Mouse (Mus musculus) forebrain, embryonic 11.5 days (tissue): ENCODE results near the gene Rxra. TPM values are rescaled to one million over a fixed set of nuclear protein-coding genes. Genes with fewer than 3 reads are reported as not detected.

ENCODE experiments used
- ATAC-seq: fragments of 200-750 bp; cut with Nextera tagmentation; replicated peaks from 2 replicates; pipeline ENCODE4 v1.8.0; 2017; ENCODE audit warnings: moderate TSS enrichment; ENCODE audit not compliant: low FRiP score
- DNase-seq: peaks from one replicate; pipeline ENCODE4 v3.0.0-alpha.2; 2017; ENCODE audit warnings: low spot score
- H3K27ac ChIP-seq: fragments of 300-500 bp; sonication (generic); 2 replicates; pipeline ENCODE4 v1.5.1; 2014; ENCODE audit warnings: low read depth, low read length
- H3K27me3 ChIP-seq: fragments of 300-500 bp; sonication (generic); 2 replicates; pipeline ENCODE4 v1.6.1; 2014; ENCODE audit warnings: mild to moderate bottlenecking, low read length, mixed read lengths; ENCODE audit not compliant: control insufficient read depth, insufficient read depth
- H3K36me3 ChIP-seq: fragments of 300-500 bp; sonication (generic); 2 replicates; pipeline ENCODE4 v1.6.1; 2014; ENCODE audit warnings: mild to moderate bottlenecking, low read length, moderate library complexity, mixed read lengths; ENCODE audit not compliant: control insufficient read depth, insufficient read depth
- H3K4me1 ChIP-seq: fragments of 300-500 bp; sonication (generic); replicated peaks from 2 replicates; pipeline ENCODE4 v1.6.1; 2014; ENCODE audit warnings: low read length, mixed read lengths; ENCODE audit not compliant: control insufficient read depth, insufficient read depth
- H3K4me2 ChIP-seq: fragments of 300-500 bp; sonication (generic); 2 replicates; pipeline ENCODE4 v1.6.1; 2014; ENCODE audit warnings: low read depth, mild to moderate bottlenecking, low read length, moderate library complexity, mixed read lengths; ENCODE audit not compliant: severe bottlenecking
- H3K4me3 ChIP-seq: fragments of 300-500 bp; sonication (generic); 2 replicates; pipeline ENCODE4 v1.5.1; 2014; ENCODE audit warnings: low read depth, low read length
- H3K9ac ChIP-seq: fragments of 300-500 bp; sonication (generic); 2 replicates; pipeline ENCODE4 v1.6.1; 2014; ENCODE audit warnings: low read length
- H3K9me3 ChIP-seq: fragments of 300-500 bp; sonication (generic); 2 replicates; pipeline ENCODE4 v1.6.1; 2016; ENCODE audit warnings: low read length, mixed read lengths; ENCODE audit not compliant: control insufficient read depth
- WGBS: fragments of 180-500 bp; shearing (Covaris S2); extraction: QIAGEN DNeasy Blood & Tissue Kit; methylation state at CpG from one replicate; pipeline ENCODE4 v1.1.7; 2014; 5-methylcytosine and 5-hydroxymethylcytosine counted together
- polyA plus RNA-seq: library from polyadenylated mRNA; unstranded; fragments of >200 nt; fragmentation: Nextera tagmentation; extraction: Ambion mirVana; gene quantifications from 2 replicates; pipeline ENCODE4 v1.2.1, GENCODE M21; 2014

Gene Rxra
- polyA plus RNA-seq, 1 experiment from 2014 or later, result 6.5 TPM

DNA sequence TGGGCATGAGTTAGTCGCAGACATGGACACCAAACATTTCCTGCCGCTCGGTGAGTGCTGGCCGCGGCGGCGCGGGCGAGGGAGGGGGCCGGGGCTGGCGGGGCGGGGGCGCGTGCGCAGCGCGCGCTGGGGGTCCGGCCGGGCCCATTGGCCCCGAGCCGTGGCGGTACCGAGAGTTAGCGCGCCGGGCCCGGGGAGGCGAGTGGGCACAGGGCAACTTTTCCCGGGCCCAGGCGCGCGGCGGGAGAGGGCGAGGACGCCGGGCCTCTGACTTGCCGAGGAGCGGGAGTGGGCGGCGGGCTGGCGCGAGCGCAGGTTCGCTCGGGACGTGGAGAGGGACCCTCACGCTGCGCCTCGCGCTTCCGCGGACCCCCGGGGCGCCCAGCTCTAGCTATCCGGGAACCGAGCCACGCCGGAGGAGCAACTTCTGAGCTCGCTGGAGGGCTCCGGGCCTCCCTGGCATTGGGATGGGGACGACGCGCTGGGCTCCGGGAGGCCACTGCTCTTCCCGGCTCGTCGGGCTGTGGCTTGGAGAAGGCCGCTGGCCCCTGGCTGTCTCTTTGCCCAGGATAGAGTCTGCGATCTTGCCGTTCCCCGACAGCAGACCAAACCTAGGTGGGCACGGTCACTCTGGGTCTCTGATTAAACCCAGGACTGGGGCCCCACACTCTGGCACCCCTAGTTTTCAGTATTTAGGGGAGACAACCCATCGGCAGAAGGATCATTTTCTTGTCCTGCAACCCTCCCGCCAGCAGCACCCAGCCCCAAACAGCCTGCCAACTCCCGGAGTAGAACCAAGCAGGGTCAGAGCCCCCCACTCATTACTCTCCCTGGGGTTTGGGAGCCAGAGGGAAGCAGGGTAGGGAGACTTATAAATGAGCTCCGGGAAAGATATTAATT lies 1.4 kb downstream of the Rxra start:
- ATAC-seq (peak; percentile 42), DNase-seq (peak; percentile 81)
- no peaks in the 10 kb centered on the region for H3K9me3 ChIP-seq
- peak overlapping the region; percentile 92 for H3K9ac ChIP-seq
- peak overlapping the region; percentile 88 for H3K4me3 ChIP-seq
- H3K4me1 ChIP-seq, result peaks cover 34% of the 10 kb centered on the region
- H3K36me3 ChIP-seq, result no peaks in the 10 kb centered on the region
- under 1% methylated on average over 62 of the region's 77 CpGs for WGBS
- H3K27me3 ChIP-seq, result no peaks in the 10 kb centered on the region; the same call in 1 of the 2 replicates
- H3K27ac ChIP-seq, result peak overlapping the region; percentile 75
- H3K4me2 ChIP-seq, result peak overlapping the region; percentile 92

GRCm38 (mm10) chr2:27678331-27678730 lies 2.1 kb downstream of the Rxra start:
- Histone ChIP-seq H3K36me3 (no peaks in the 10 kb centered on the region), H3K9ac (peak overlapping the region; percentile 92), H3K9me3 (no peaks in the 10 kb centered on the region), H3K27me3 (no peaks in the 10 kb centered on the region; the same call in 1 of the 2 replicates), H3K4me2 (peak overlapping the region; percentile 92), H3K4me3 (peak overlapping the region; percentile 88), H3K4me1 (peaks cover 36% of the 10 kb centered on the region), H3K27ac (no peak overlapping the region)
- DNase-seq (no peak), ATAC-seq (no peak)
- 21% methylated on average over 4 of the region's 4 CpGs for WGBS

- H3K9me3 ChIP-seq, result no peaks in the 10 kb centered on the region
- H3K27ac ChIP-seq, result no peak overlapping the region
- H3K36me3 ChIP-seq, result no peaks in the 10 kb centered on the region
- H3K4me2 ChIP-seq, result peak overlapping the region; percentile 92
- H3K9ac ChIP-seq, result no peak overlapping the region
- no peak overlapping the region for H3K4me3 ChIP-seq
- 26% methylated on average over 7 of the region's 7 CpGs for WGBS
- H3K27me3 ChIP-seq, result no peaks in the 10 kb centered on the region; the same call in 1 of the 2 replicates
- DNase-seq (no peak), ATAC-seq (no peak)
- H3K4me1 ChIP-seq, result peaks cover 36% of the 10 kb centered on the region
These were observed 2.7 kb downstream of the Rxra start for GRCm38 (mm10) chr2:27678836-27679480.

- ATAC-seq (no peak), DNase-seq (no peak)
- Histone ChIP-seq H3K4me3 (no peak overlapping the region), H3K4me1 (peaks cover 36% of the 10 kb centered on the region), H3K9ac (peak overlapping the region; percentile 17; the same call in 1 of the 2 replicates), H3K27ac (no peak overlapping the region), H3K9me3 (no peaks in the 10 kb centered on the region), H3K4me2 (peak overlapping the region; percentile 3; the same call in 1 of the 2 replicates), H3K27me3 (no peaks in the 10 kb centered on the region; the same call in 1 of the 2 replicates), H3K36me3 (no peaks in the 10 kb centered on the region)
- WGBS, result 17% methylated on average over 3 of the region's 3 CpGs
These were observed 3.4 kb downstream of the Rxra start for GRCm38 (mm10) chr2:27679621-27680025.

DNA sequence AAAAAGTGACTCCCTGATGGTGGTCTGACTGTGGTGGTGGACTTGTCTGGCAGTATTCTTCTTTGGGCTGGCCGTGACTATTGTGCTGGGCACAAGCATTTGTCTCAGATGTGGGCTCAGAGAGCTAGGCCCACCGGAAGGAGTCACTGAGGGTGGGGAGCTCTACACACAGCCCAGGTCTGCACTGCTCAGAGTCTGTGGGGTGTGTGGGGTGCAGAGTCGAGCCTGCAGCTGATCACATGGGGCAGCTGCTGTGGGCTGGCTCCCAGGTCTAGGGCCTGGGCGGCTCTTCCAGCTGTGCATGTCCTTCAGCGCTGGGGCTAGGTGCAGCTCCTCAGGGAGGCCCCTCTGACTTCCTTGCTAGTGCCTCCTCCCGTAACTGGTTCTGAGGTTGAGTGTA lies 3.8 kb downstream of the Rxra start:
- no peak overlapping the region for H3K9ac ChIP-seq
- H3K9me3 ChIP-seq, result no peaks in the 10 kb centered on the region
- no peak overlapping the region for H3K4me2 ChIP-seq
- no peaks in the 10 kb centered on the region; the same call in 1 of the 2 replicates for H3K27me3 ChIP-seq
- DNase-seq (no peak), ATAC-seq (no peak)
- no peak overlapping the region for H3K27ac ChIP-seq
- no peaks in the 10 kb centered on the region for H3K36me3 ChIP-seq
- 78% methylated on average over 6 of the region's 6 CpGs for WGBS
- peaks cover 36% of the 10 kb centered on the region for H3K4me1 ChIP-seq
- no peak overlapping the region for H3K4me3 ChIP-seq

DNA sequence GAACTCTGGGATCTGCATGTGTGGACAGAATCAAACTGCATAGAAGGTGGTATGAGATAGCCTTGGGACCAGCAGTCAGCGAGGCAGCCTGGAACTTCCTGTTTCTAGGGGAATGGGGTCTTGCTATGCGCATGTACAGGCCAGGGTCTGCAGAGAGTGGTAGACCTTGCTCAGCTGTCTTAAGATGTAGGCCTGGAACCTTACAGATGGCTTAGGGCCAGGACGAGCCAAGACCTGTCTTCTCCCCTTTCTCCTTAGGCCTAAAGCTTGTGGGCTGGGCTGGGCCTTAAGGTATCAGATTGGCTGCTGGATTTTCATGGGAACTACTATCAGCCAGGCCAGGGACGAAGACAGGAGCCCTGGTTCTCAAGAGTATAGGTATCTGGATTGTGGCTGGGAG lies 4.4 kb downstream of the Rxra start:
- 89% methylated on average over 4 of the region's 4 CpGs for WGBS
- ATAC-seq (no peak), DNase-seq (no peak)
- Histone ChIP-seq H3K27me3 (no peaks in the 10 kb centered on the region; the same call in 1 of the 2 replicates), H3K9ac (no peak overlapping the region), H3K4me3 (no peak overlapping the region), H3K36me3 (no peaks in the 10 kb centered on the region), H3K27ac (no peak overlapping the region), H3K9me3 (no peaks in the 10 kb centered on the region), H3K4me1 (peaks cover 36% of the 10 kb centered on the region), H3K4me2 (no peak overlapping the region)

DNA sequence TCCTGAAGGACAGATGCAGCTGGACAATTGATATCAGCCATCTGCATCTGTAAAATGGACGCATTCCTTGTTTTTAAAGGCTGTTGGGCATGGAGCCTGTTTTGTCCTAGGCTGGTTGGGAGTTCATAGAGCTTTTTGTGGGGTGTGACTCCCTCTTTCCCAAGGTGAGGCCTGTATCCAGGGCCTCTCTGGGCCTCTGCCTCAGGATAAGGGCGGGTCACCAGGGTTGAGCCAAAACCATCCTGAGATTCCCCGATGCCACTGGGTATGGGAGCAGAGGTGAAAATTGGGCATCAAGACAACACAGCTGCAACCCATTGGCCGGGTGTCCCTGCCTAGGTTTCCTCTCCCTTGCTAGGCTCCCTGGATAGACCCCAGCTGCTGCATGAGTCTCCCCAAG lies 5.2 kb downstream of the Rxra start:
- Histone ChIP-seq H3K27me3 (no peaks in the 10 kb centered on the region), H3K4me2 (no peak overlapping the region), H3K4me1 (peaks cover 31% of the 10 kb centered on the region), H3K9me3 (no peaks in the 10 kb centered on the region), H3K4me3 (no peak overlapping the region), H3K36me3 (no peaks in the 10 kb centered on the region), H3K9ac (no peak overlapping the region), H3K27ac (no peak overlapping the region)
- 81% methylated on average over 4 of the region's 4 CpGs for WGBS
- ATAC-seq (no peak), DNase-seq (no peak)

DNA sequence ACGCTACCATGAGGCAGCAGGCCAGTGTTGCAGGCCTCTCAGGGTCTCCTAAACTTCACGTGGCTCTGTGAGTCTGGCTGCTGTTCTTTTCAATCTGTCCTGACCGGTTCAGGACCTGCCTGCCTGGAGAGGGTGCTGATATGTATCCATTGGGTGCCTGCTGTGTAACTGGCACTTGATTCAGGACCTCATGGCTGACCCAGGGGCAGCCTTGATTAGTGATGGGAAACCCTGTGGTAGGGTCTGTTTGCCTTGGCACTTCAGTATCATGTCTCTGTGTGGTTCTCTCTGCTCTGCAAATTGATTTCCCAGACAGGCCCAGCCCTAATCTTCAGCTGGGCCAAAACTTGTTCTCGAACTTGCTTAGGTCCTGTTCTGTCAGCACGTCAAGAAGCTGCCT lies 5.9 kb downstream of the Rxra start:
- no peak overlapping the region for H3K4me3 ChIP-seq
- no peak for ATAC-seq
- DNase-seq, result no peak
- H3K9me3 ChIP-seq, result no peaks in the 10 kb centered on the region
- no peaks in the 10 kb centered on the region for H3K36me3 ChIP-seq
- no peaks in the 10 kb centered on the region for H3K27me3 ChIP-seq
- H3K4me1 ChIP-seq, result peaks cover 30% of the 10 kb centered on the region
- no peak overlapping the region for H3K27ac ChIP-seq
- whole genome bisulfite sequencing, result 63% methylated on average over 5 of the region's 5 CpGs
- no peak overlapping the region for H3K9ac ChIP-seq
- no peak overlapping the region for H3K4me2 ChIP-seq
